Mouse (Mus musculus) cerebellum, adult 8-10 months (tissue): ENCODE measurements around the gene Traf4.

Experiments used
- DNase-seq: peaks from one replicate; pipeline ENCODE4 v3.0.0; 2022

Traf4 gene

GRCm38 (mm10) chr11:78164604-78164923 lies 825 bp downstream of the Traf4 start:
- DNase-seq, result no peak

GRCm38 (mm10) chr11:78163681-78164603 lies 1.4 kb downstream of the Traf4 start:
- no peak for DNase-seq

GRCm38 (mm10) chr11:78163045-78163444 lies 2.3 kb downstream of the Traf4 start:
- DNase-seq, result no peak

GRCm38 (mm10) chr11:78162504-78162903 lies 2.9 kb downstream of the Traf4 start:
- DNase-seq, result no peak

GRCm38 (mm10) chr11:78161968-78162367 lies 3.4 kb downstream of the Traf4 start:
- no peak for DNase-seq

- no peak for DNase-seq
Observed at GRCm38 (mm10) chr11:78161169-78161568, 4.2 kb downstream of the Traf4 start.

GRCm38 (mm10) chr11:78160675-78161074 lies 4.7 kb downstream of the Traf4 start:
- no peak for DNase-seq

- no peak for DNase-seq
Observed at GRCm38 (mm10) chr11:78160171-78160570, 5.2 kb downstream of the Traf4 start.

- DNase-seq, result no peak
Observed at GRCm38 (mm10) chr11:78159557-78159956, 5.8 kb downstream of the Traf4 start.

- DNase-seq, result peak; percentile 82
Observed at GRCm38 (mm10) chr11:78159096-78159495, 6.3 kb downstream of the Traf4 start.

- no peak for DNase-seq
Observed at GRCm38 (mm10) chr11:78156156-78156699, 9.2 kb downstream of the Traf4 start.

GRCm38 (mm10) chr11:78155674-78156073 lies 9.7 kb downstream of the Traf4 start:
- no peak for DNase-seq

GRCm38 (mm10) chr11:78153778-78154177 lies 11.6 kb downstream of the Traf4 start:
- DNase-seq, result no peak

GRCm38 (mm10) chr11:78152299-78153231 lies 12.8 kb downstream of the Traf4 start:
- peak; percentile 79 for DNase-seq

- no peak for DNase-seq
Observed at GRCm38 (mm10) chr11:78151161-78151560, 14.2 kb downstream of the Traf4 start.

GRCm38 (mm10) chr11:78146707-78147543 lies 18.5 kb downstream of the Traf4 start:
- no peak for DNase-seq

- no peak for DNase-seq
Observed at GRCm38 (mm10) chr11:78146168-78146567, 19.2 kb downstream of the Traf4 start.

- DNase-seq, result no peak
Observed at GRCm38 (mm10) chr11:78143520-78143919, 21.9 kb downstream of the Traf4 start.

GRCm38 (mm10) chr11:78140665-78141064 lies 24.7 kb downstream of the Traf4 start:
- no peak for DNase-seq

- DNase-seq, result no peak
Observed at GRCm38 (mm10) chr11:78138023-78138422, 27.4 kb downstream of the Traf4 start.

- DNase-seq, result no peak
Observed at GRCm38 (mm10) chr11:78137584-78137983, 27.8 kb downstream of the Traf4 start.

- no peak for DNase-seq
Observed at GRCm38 (mm10) chr11:78136132-78136531, 29.3 kb downstream of the Traf4 start.
